Mouse (Mus musculus) cortical plate, adult 2 months (tissue): Measurements from ENCODE around the gene Rpgr. TPM values are rescaled to one million over a fixed set of nuclear protein-coding genes. Genes with fewer than 3 reads are reported as not detected.

ENCODE experiments used
- H3K27ac ChIP-seq: fragments of 200-500 bp; 2 replicates; pipeline ENCODE4 v1.5.1; 2012; ENCODE audit warnings: low read length, control low read depth, inconsistent platforms; ENCODE audit not compliant: insufficient read depth
- H3K4me1 ChIP-seq: fragments of 200-500 bp; 2 replicates; pipeline ENCODE4 v1.6.1; 2011; ENCODE audit warnings: low read length; ENCODE audit not compliant: control insufficient read depth, insufficient read depth
- H3K4me3 ChIP-seq: fragments of 200-500 bp; 2 replicates; pipeline ENCODE4 v1.5.1; 2011; ENCODE audit warnings: mild to moderate bottlenecking, low read length, control low read depth; ENCODE audit not compliant: insufficient read depth
- CTCF ChIP-seq: fragments of 200-500 bp; IDR thresholded peaks from 2 replicates; pipeline ENCODE4 v1.5.1; 2011; ENCODE audit warnings: mild to moderate bottlenecking, control low read depth, low read length; ENCODE audit not compliant: insufficient read depth; ENCODE audit errors: extremely low read depth
- POLR2A ChIP-seq: fragments of 200-500 bp; IDR thresholded peaks from 2 replicates; pipeline ENCODE4 v1.6.1; 2011; ENCODE audit warnings: mild to moderate bottlenecking, low read length, control low read depth; ENCODE audit not compliant: insufficient read depth; ENCODE audit errors: extremely low read depth
- polyA plus RNA-seq: library from polyadenylated mRNA; depleted of rRNA; stranded (reverse); fragments of >200 nt; gene quantifications from 2 replicates; pipeline ENCODE4 v1.2.3, GENCODE M21; 2012

Rpgr gene
- polyA plus RNA-seq, 1 experiment = 14.4 TPM

GRCm38 (mm10) chrX:10205937-10206336 lies 10.8 kb downstream of the Rpgr start:
- H3K27ac ChIP-seq = no peak overlapping the region
- H3K4me1 ChIP-seq = no peaks in the 10 kb centered on the region
- no peak overlapping the region for H3K4me3 ChIP-seq
- TF ChIP-seq CTCF (no peak), POLR2A (no peak)

- Histone ChIP-seq H3K4me3 (no peak overlapping the region), H3K4me1 (no peaks in the 10 kb centered on the region), H3K27ac (no peak overlapping the region)
- peak; percentile 17; the same call in 1 of the 2 replicates for TF ChIP-seq CTCF
- TF ChIP-seq POLR2A = no peak
Observed at GRCm38 (mm10) chrX:10201289-10201688, 15.4 kb downstream of the Rpgr start.

- TF ChIP-seq POLR2A (no peak), CTCF (no peak)
- Histone ChIP-seq H3K4me1 (no peaks in the 10 kb centered on the region), H3K4me3 (no peak overlapping the region), H3K27ac (no peak overlapping the region)
Observed at GRCm38 (mm10) chrX:10152390-10152789, 64.3 kb downstream of the Rpgr start.

GRCm38 (mm10) chrX:10117065-10117719 lies 99.5 kb downstream of the Rpgr start, which contains the start of gene Srpx:
TSS of gene Srpx (minus strand) at chrX:10117709.
- TF ChIP-seq POLR2A (no peak), CTCF (no peak)
- Histone ChIP-seq H3K4me3 (no peak within 1 kb of the TSS), H3K4me1 (no peaks in the 10 kb centered on the region), H3K27ac (no peak within 1 kb of the TSS)

- no peak for TF ChIP-seq POLR2A
- TF ChIP-seq CTCF = no peak
- H3K4me1 ChIP-seq = no peaks in the 10 kb centered on the region
- no peak overlapping the region for H3K4me3 ChIP-seq
- no peak overlapping the region for H3K27ac ChIP-seq
Observed at GRCm38 (mm10) chrX:10115780-10116179, 100.9 kb downstream of the Rpgr start.

- no peak for TF ChIP-seq POLR2A
- no peak for TF ChIP-seq CTCF
Observed at GRCm38 (mm10) chrX:10110736-10111135, 106.0 kb downstream of the Rpgr start.

GRCm38 (mm10) chrX:10108558-10108957 lies 108.2 kb downstream of the Rpgr start:
- Histone ChIP-seq H3K4me3 (no peak overlapping the region), H3K4me1 (no peaks in the 10 kb centered on the region), H3K27ac (no peak overlapping the region)
- no peak for TF ChIP-seq POLR2A
- no peak for TF ChIP-seq CTCF

More at GRCm38 (mm10) chrX:10110736-10111135, 106.0 kb downstream of the Rpgr start:
- no peak overlapping the region for H3K27ac ChIP-seq
- H3K4me3 ChIP-seq = no peak overlapping the region
- no peaks in the 10 kb centered on the region for H3K4me1 ChIP-seq

GRCm38 (mm10) chrX:10105475-10105874 lies 111.2 kb downstream of the Rpgr start:
- H3K27ac ChIP-seq = no peak overlapping the region
- no peak overlapping the region for H3K4me3 ChIP-seq
- no peaks in the 10 kb centered on the region for H3K4me1 ChIP-seq
- no peak for TF ChIP-seq CTCF

- TF ChIP-seq POLR2A (no peak), CTCF (no peak)
Observed at GRCm38 (mm10) chrX:10102739-10103138, 114.0 kb downstream of the Rpgr start.

GRCm38 (mm10) chrX:10095797-10096196 lies 120.9 kb downstream of the Rpgr start:
- Histone ChIP-seq H3K27ac (no peak overlapping the region), H3K4me1 (no peaks in the 10 kb centered on the region), H3K4me3 (no peak overlapping the region)
- TF ChIP-seq POLR2A (no peak), CTCF (no peak)

More at GRCm38 (mm10) chrX:10102739-10103138, 114.0 kb downstream of the Rpgr start:
- Histone ChIP-seq H3K4me1 (no peaks in the 10 kb centered on the region), H3K4me3 (no peak overlapping the region), H3K27ac (no peak overlapping the region)
